Mouse (Mus musculus) intestine, embryonic 16.5 days (tissue): ENCODE data around the gene Kalrn. TPM values are rescaled to one million over a fixed set of nuclear protein-coding genes. Genes with fewer than 3 reads are reported as not detected.

Source experiments
- ATAC-seq: fragments of 200-750 bp; cut with Nextera tagmentation; 2 replicates; pipeline ENCODE4 v1.8.0; 2017; ENCODE audit warnings: moderate TSS enrichment, moderate library complexity
- H3K27ac ChIP-seq: fragments of 300-500 bp; sonication (generic); 2 replicates; pipeline ENCODE4 v1.5.1; 2014; ENCODE audit warnings: mild to moderate bottlenecking, low read length
- H3K27me3 ChIP-seq: fragments of 300-500 bp; sonication (generic); replicated peaks from 2 replicates; pipeline ENCODE4 v1.6.1; 2014; ENCODE audit warnings: low read length, control low read depth, mixed read lengths; ENCODE audit not compliant: control insufficient read depth, insufficient read depth
- H3K36me3 ChIP-seq: fragments of 300-500 bp; sonication (generic); 2 replicates; pipeline ENCODE4 v1.6.1; 2014; ENCODE audit warnings: low read length, control low read depth; ENCODE audit not compliant: control insufficient read depth, insufficient read depth
- H3K4me1 ChIP-seq: fragments of 300-500 bp; sonication (generic); 2 replicates; pipeline ENCODE4 v1.6.1; 2014; ENCODE audit warnings: low read length, control low read depth, mixed read lengths; ENCODE audit not compliant: control insufficient read depth, insufficient read depth
- H3K4me2 ChIP-seq: fragments of 300-500 bp; sonication (generic); 2 replicates; pipeline ENCODE4 v1.6.1; 2014; ENCODE audit warnings: low read depth, low read length, control low read depth
- H3K4me3 ChIP-seq: fragments of 300-500 bp; sonication (generic); 2 replicates; pipeline ENCODE4 v1.5.1; 2014; ENCODE audit warnings: mild to moderate bottlenecking, low read length
- H3K9ac ChIP-seq: fragments of 300-500 bp; sonication (generic); 2 replicates; pipeline ENCODE4 v1.6.1; 2014; ENCODE audit warnings: low read depth, low read length
- H3K9me3 ChIP-seq: fragments of 300-500 bp; sonication (generic); 2 replicates; pipeline ENCODE4 v1.6.1; 2016; ENCODE audit warnings: low read length, control low read depth; ENCODE audit not compliant: control insufficient read depth
- WGBS: fragments of 180-500 bp; shearing (Covaris S2); extraction: QIAGEN DNeasy Blood & Tissue Kit; methylation state at CpG from one replicate; pipeline ENCODE4 v1.1.7; 2014; 5-methylcytosine and 5-hydroxymethylcytosine counted together
- polyA plus RNA-seq: library from polyadenylated mRNA; unstranded; fragments of >200 nt; fragmentation: Nextera tagmentation; extraction: Ambion mirVana; gene quantifications from 2 replicates; pipeline ENCODE4 v1.2.1, GENCODE M21; 2015

The Kalrn gene
- polyA plus RNA-seq, 1 experiment from 2014 or later: 11.1 TPM

DNA sequence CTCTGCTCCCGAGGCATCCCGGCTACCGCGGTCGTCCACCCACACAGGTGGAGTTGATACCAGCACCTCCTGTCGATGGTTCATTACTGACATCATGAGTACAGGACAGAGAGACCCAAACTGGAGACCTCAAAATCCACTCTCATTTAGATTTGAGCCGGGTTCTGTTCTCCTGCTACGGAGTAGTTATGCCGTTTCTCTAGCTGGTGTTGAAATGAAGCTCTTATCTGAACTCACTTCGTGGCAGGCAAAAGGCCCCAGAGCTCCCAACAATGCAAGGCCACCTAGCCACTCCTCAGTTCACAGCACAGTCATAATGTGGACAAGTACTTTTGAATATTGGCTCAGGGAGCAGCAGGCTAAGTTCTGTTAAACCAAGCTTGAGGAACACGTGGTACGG, 362.1 kb downstream of the Kalrn start:
- Histone ChIP-seq H3K36me3 (no peaks in the 10 kb centered on the region), H3K9me3 (no peaks in the 10 kb centered on the region), H3K4me1 (0 out of 2 replicates have a peak, but pooled peaks cover 4% of the 10 kb centered on the region), H3K9ac (no peak overlapping the region), H3K4me3 (no peak overlapping the region), H3K27me3 (no peaks in the 10 kb centered on the region), H3K27ac (no peak overlapping the region), H3K4me2 (no peak overlapping the region)
- ATAC-seq: no peak
- WGBS: 55% methylated on average over 12 of the region's 12 CpGs

- H3K9ac ChIP-seq: no peak overlapping the region
- WGBS: 43% methylated on average over 5 of the region's 5 CpGs
- ATAC-seq: peak; percentile 76
- H3K4me1 ChIP-seq: 0 out of 2 replicates have a peak, but pooled peaks cover 4% of the 10 kb centered on the region
- no peaks in the 10 kb centered on the region for H3K36me3 ChIP-seq
- H3K4me2 ChIP-seq: no peak overlapping the region
- H3K27me3 ChIP-seq: no peaks in the 10 kb centered on the region
- no peaks in the 10 kb centered on the region for H3K9me3 ChIP-seq
- H3K4me3 ChIP-seq: no peak overlapping the region
- H3K27ac ChIP-seq: no peak overlapping the region
These were observed 364.6 kb downstream of the Kalrn start for GRCm38 (mm10) chr16:34208748-34209147.

GRCm38 (mm10) chr16:34207972-34208371, 365.4 kb downstream of the Kalrn start:
- Histone ChIP-seq H3K4me3 (no peak overlapping the region), H3K27ac (no peak overlapping the region), H3K9me3 (no peaks in the 10 kb centered on the region), H3K4me2 (no peak overlapping the region), H3K27me3 (no peaks in the 10 kb centered on the region), H3K9ac (no peak overlapping the region), H3K4me1 (0 out of 2 replicates have a peak, but pooled peaks cover 4% of the 10 kb centered on the region), H3K36me3 (no peaks in the 10 kb centered on the region)
- WGBS: 88% methylated on average over 5 of the region's 5 CpGs
- no peak for ATAC-seq

GRCm38 (mm10) chr16:34204527-34205139, 368.7 kb downstream of the Kalrn start:
- H3K4me1 ChIP-seq: no peaks in the 10 kb centered on the region
- no peak overlapping the region for H3K27ac ChIP-seq
- no peak for ATAC-seq
- H3K36me3 ChIP-seq: no peaks in the 10 kb centered on the region
- H3K4me3 ChIP-seq: no peak overlapping the region
- H3K4me2 ChIP-seq: no peak overlapping the region
- 86% methylated on average over 13 of the region's 13 CpGs for WGBS
- no peaks in the 10 kb centered on the region for H3K27me3 ChIP-seq
- no peak overlapping the region for H3K9ac ChIP-seq
- H3K9me3 ChIP-seq: no peaks in the 10 kb centered on the region

DNA sequence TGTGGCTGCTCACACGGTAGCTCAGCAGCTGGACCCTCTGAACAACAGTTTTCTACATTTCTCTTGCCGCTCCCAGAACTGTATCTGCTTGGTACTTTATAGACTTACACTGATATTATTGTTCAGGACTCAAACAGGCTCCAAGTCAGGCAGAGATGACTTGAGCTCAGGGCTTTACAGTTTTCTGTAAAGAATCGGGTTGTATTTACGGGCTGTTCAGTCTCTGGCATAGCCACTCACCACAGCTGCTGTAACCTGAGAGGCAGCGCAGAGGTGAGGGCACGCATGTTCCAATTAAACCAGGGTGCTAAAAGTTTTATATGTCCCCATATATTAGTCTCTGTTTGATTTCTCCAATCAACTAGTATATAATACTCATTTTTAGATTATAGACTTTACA, 373.8 kb downstream of the Kalrn start:
- WGBS: 85% methylated on average over 6 of the region's 6 CpGs
- no peaks in the 10 kb centered on the region for H3K27me3 ChIP-seq
- ATAC-seq: no peak

GRCm38 (mm10) chr16:34192959-34193842, 380.1 kb downstream of the Kalrn start:
- H3K27me3 ChIP-seq: no peaks in the 10 kb centered on the region

More for the DNA sequence above, 373.8 kb downstream of the Kalrn start:
- no peaks in the 10 kb centered on the region for H3K9me3 ChIP-seq
- no peak overlapping the region for H3K27ac ChIP-seq
- H3K4me1 ChIP-seq: no peaks in the 10 kb centered on the region
- no peak overlapping the region for H3K9ac ChIP-seq
- H3K4me3 ChIP-seq: no peak overlapping the region
- no peak overlapping the region for H3K4me2 ChIP-seq
- H3K36me3 ChIP-seq: no peaks in the 10 kb centered on the region

GRCm38 (mm10) chr16:34184721-34185120, 388.6 kb downstream of the Kalrn start:
- Histone ChIP-seq H3K27me3 (no peaks in the 10 kb centered on the region), H3K9ac (no peak overlapping the region), H3K4me3 (no peak overlapping the region), H3K9me3 (no peaks in the 10 kb centered on the region), H3K27ac (no peak overlapping the region), H3K4me2 (no peak overlapping the region), H3K4me1 (no peaks in the 10 kb centered on the region), H3K36me3 (no peaks in the 10 kb centered on the region)
- no peak for ATAC-seq
- 76% methylated on average over 3 of the region's 3 CpGs for WGBS

More at GRCm38 (mm10) chr16:34192959-34193842, 380.1 kb downstream of the Kalrn start:
- Histone ChIP-seq H3K4me2 (no peak overlapping the region), H3K9ac (no peak overlapping the region), H3K36me3 (no peaks in the 10 kb centered on the region), H3K4me1 (no peaks in the 10 kb centered on the region), H3K9me3 (no peaks in the 10 kb centered on the region), H3K27ac (no peak overlapping the region), H3K4me3 (no peak overlapping the region)
- WGBS: 51% methylated on average over 10 of the region's 10 CpGs
- no peak for ATAC-seq

DNA sequence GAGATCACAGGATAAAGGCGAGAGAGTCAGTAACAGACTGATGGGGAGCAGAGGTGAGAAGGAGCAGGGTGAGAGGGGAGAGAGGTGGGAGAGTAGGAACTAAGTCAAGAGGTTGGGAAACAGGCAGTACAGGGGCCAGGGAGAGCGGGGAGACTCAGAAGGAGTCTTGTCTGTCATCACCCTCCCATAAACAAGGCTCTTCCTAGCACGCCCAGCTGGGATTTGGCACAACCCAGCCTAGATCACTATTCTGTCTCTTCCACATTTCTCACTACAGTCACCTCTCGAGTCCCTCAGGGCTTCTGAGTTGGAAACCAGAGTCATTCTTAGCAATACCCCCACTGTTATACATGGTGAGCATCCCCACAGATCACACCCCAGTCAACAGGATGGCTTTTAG, 390.1 kb downstream of the Kalrn start:
- ATAC-seq: no peak
- Histone ChIP-seq H3K4me3 (no peak overlapping the region), H3K4me1 (no peaks in the 10 kb centered on the region), H3K9me3 (no peaks in the 10 kb centered on the region), H3K9ac (no peak overlapping the region), H3K4me2 (no peak overlapping the region), H3K27ac (no peak overlapping the region), H3K36me3 (no peaks in the 10 kb centered on the region), H3K27me3 (no peaks in the 10 kb centered on the region)
- WGBS: 93% methylated on average over 4 of the region's 4 CpGs

DNA sequence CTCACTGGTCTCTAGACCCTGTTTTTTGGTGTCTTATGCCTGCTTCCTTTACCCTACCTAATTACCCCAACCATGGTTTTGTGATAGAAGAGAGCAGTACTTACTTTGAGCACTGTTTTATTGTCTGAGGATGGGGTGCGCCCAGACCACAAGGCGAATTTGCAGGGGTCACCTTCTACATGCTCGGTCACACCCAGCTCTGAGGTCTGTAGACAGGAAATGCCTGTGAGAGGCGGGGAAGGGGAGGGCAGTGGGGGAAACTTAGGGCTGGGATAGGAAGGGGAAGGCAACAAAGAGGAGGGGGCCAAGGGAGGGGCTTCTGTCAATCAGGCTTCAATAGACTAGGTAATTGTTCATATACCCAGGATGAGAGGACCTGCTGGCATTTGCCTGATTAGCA, 397.7 kb downstream of the Kalrn start:
- Histone ChIP-seq H3K27me3 (no peaks in the 10 kb centered on the region), H3K4me3 (no peak overlapping the region), H3K4me1 (no peaks in the 10 kb centered on the region), H3K9ac (no peak overlapping the region), H3K36me3 (no peaks in the 10 kb centered on the region), H3K27ac (no peak overlapping the region), H3K9me3 (no peaks in the 10 kb centered on the region), H3K4me2 (no peak overlapping the region)
- 90% methylated on average over 4 of the region's 4 CpGs for WGBS
- ATAC-seq: no peak
